Mouse (Mus musculus) forebrain, embryonic 16.5 days (tissue): ENCODE results near the gene 4921507P07Rik. TPM values are rescaled to one million over a fixed set of nuclear protein-coding genes. Genes with fewer than 3 reads are reported as not detected.
A peak's percentile ranks its signal among the peaks of the same experiment; 100 is the strongest.

Experiments used
- ATAC-seq: fragments of 200-750 bp; cut with Nextera tagmentation; 2 replicates; pipeline ENCODE4 v1.8.0; 2017; ENCODE audit warnings: mild to moderate bottlenecking, moderate library complexity
- H3K27ac ChIP-seq: fragments of 300-500 bp; sonication (generic); 2 replicates; pipeline ENCODE4 v1.5.1; 2014; ENCODE audit warnings: low read length, control low read depth
- H3K27me3 ChIP-seq: fragments of 300-500 bp; sonication (generic); replicated peaks from 2 replicates; pipeline ENCODE4 v1.6.1; 2014; ENCODE audit warnings: low read length; ENCODE audit not compliant: control insufficient read depth, insufficient read depth
- H3K36me3 ChIP-seq: fragments of 300-500 bp; sonication (generic); 2 replicates; pipeline ENCODE4 v1.6.1; 2014; ENCODE audit not compliant: control insufficient read depth, insufficient read depth
- H3K4me1 ChIP-seq: fragments of 300-500 bp; sonication (generic); replicated peaks from 2 replicates; pipeline ENCODE4 v1.6.1; 2014; ENCODE audit warnings: low read length; ENCODE audit not compliant: control insufficient read depth, insufficient read depth
- H3K4me2 ChIP-seq: fragments of 300-500 bp; sonication (generic); 2 replicates; pipeline ENCODE4 v1.6.1; 2014; ENCODE audit warnings: mild to moderate bottlenecking, low read length, control low read depth
- H3K4me3 ChIP-seq: fragments of 300-500 bp; sonication (generic); replicated peaks from 2 replicates; pipeline ENCODE4 v1.5.1; 2014; ENCODE audit warnings: mild to moderate bottlenecking, low read length, control low read depth
- H3K9ac ChIP-seq: fragments of 300-500 bp; sonication (generic); replicated peaks from 2 replicates; pipeline ENCODE4 v1.6.1; 2014; ENCODE audit warnings: low read depth, low read length, control low read depth
- H3K9me3 ChIP-seq: fragments of 300-500 bp; sonication (generic); 2 replicates; pipeline ENCODE4 v1.6.1; 2016; ENCODE audit warnings: low read length; ENCODE audit not compliant: control insufficient read depth
- WGBS: fragments of 180-500 bp; shearing (Covaris S2); extraction: QIAGEN DNeasy Blood & Tissue Kit; methylation state at CpG from one replicate; pipeline ENCODE4 v1.1.7; 2014; 5-methylcytosine and 5-hydroxymethylcytosine counted together
- polyA plus RNA-seq: library from polyadenylated mRNA; unstranded; fragments of >200 nt; fragmentation: Nextera tagmentation; extraction: Ambion mirVana; gene quantifications from 2 replicates; pipeline ENCODE4 v1.2.1, GENCODE M21; 2015

Gene 4921507P07Rik
- polyA plus RNA-seq, 1 experiment from 2014 or later = 1.3 TPM

DNA sequence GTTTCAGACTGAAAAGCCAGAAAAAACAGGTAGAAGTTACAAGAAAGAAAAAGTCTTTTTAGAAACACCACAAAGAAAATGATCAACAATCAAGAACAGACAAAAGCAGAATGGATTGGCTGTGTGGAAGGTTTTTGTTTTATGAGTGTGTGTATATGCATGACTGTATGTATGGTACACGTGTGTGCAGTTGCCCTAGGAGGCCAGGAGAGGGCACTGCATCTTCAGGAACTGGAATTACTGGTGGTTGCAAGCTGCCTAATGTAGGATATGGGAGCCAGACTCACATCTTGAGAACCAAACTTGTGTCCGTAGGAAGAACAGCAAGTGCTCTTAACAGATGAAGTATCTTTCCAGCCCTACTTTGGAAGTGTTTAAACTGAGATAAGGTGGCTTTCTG, 2.1 kb downstream of the 4921507P07Rik start:
- no peaks in the 10 kb centered on the region for H3K36me3 ChIP-seq
- WGBS = 76% methylated on average over 2 of the region's 2 CpGs
- no peak overlapping the region for H3K27ac ChIP-seq
- no peak overlapping the region for H3K9ac ChIP-seq
- H3K27me3 ChIP-seq = no peaks in the 10 kb centered on the region
- no peak overlapping the region for H3K4me3 ChIP-seq
- H3K4me1 ChIP-seq = peaks cover 9% of the 10 kb centered on the region
- ATAC-seq = no peak
- no peaks in the 10 kb centered on the region for H3K9me3 ChIP-seq
- no peak overlapping the region for H3K4me2 ChIP-seq

- Histone ChIP-seq H3K4me1 (peaks cover 5% of the 10 kb centered on the region), H3K27me3 (no peaks in the 10 kb centered on the region), H3K9ac (no peak overlapping the region), H3K9me3 (no peaks in the 10 kb centered on the region), H3K36me3 (no peaks in the 10 kb centered on the region), H3K4me2 (no peak overlapping the region), H3K27ac (no peak overlapping the region), H3K4me3 (no peak overlapping the region)
- WGBS = 73% methylated on average over 10 of the region's 10 CpGs
- ATAC-seq = no peak
These were observed 3.0 kb downstream of the 4921507P07Rik start for GRCm38 (mm10) chr6:50593334-50593845.

DNA sequence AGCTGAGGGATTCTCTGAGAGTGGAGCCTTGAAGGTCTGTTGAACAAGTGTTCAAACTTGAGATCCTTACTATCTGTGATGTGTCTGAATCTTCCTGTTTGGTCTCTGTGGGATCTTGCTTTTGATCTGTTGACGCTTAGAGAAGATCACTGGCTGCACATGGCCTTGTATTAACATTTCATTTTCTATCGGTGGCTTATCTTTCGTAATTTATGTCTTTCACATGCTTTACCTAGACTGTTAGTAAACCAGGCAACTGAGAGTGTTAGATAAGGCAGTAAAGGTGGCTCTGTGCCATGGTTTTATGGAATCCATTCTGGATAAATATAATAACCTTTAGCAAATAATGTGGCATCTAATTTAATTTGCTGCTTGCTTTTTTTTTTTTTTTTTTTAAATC, 6.2 kb downstream of the 4921507P07Rik start:
- no peak overlapping the region for H3K4me2 ChIP-seq
- no peaks in the 10 kb centered on the region for H3K36me3 ChIP-seq
- no peaks in the 10 kb centered on the region for H3K4me1 ChIP-seq
- H3K27me3 ChIP-seq = no peaks in the 10 kb centered on the region
- WGBS = 89% methylated on average over 3 of the region's 3 CpGs
- H3K9ac ChIP-seq = no peak overlapping the region
- H3K9me3 ChIP-seq = no peaks in the 10 kb centered on the region
- no peak overlapping the region for H3K4me3 ChIP-seq
- no peak overlapping the region for H3K27ac ChIP-seq
- no peak for ATAC-seq

DNA sequence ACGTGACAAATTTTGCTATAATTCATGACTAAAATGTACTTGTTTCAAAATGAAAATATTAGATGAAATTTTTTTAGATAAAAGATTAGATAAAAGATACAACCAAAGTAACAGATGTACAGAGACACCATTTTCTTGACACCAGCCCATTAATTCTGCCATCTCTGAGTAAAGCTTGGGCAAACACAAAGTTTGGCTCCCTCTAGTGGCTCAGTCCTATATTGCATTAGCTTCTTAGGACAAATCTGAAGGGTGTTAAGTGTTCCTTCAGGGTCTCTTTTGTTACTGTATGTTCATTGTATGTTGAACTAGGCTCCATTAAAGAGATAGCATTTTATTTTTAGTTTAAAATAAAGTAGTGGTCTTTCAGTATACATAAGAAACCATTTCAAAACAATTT, 8.2 kb downstream of the 4921507P07Rik start:
- no peaks in the 10 kb centered on the region for H3K4me1 ChIP-seq
- H3K27me3 ChIP-seq = no peaks in the 10 kb centered on the region
- H3K9ac ChIP-seq = no peak overlapping the region
- H3K27ac ChIP-seq = no peak overlapping the region
- H3K4me2 ChIP-seq = no peak overlapping the region
- H3K4me3 ChIP-seq = no peak overlapping the region
- ATAC-seq = no peak
- no peaks in the 10 kb centered on the region for H3K36me3 ChIP-seq
- WGBS = 84% methylated on average over 1 of the region's 1 CpGs
- H3K9me3 ChIP-seq = no peaks in the 10 kb centered on the region

- 79% methylated on average over 2 of the region's 2 CpGs for WGBS
- no peaks in the 10 kb centered on the region for H3K4me1 ChIP-seq
These were observed 9.0 kb downstream of the 4921507P07Rik start for GRCm38 (mm10) chr6:50587412-50587811.

DNA sequence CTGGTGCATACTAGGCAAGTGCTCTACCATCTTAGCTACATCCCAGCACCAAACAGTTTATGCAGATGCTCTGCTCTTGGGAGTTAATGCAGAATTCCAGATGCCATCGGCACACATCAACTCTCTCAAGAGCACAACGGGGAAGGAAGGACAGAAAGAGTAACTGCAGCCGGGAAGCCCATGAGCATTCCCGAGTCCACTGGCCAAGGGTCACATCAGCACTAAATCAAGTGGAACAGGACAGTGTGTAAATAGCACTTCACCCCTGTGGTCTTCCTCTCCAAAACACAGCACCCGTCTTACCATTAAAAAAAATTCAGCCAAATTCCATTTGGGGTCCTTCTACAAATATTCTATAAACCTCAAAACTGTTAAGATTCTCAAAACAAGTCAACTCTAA, 10.1 kb downstream of the 4921507P07Rik start:
- Histone ChIP-seq H3K27me3 (no peaks in the 10 kb centered on the region), H3K4me2 (no peak overlapping the region), H3K4me1 (no peaks in the 10 kb centered on the region), H3K36me3 (no peaks in the 10 kb centered on the region), H3K27ac (no peak overlapping the region), H3K9me3 (no peaks in the 10 kb centered on the region), H3K4me3 (no peak overlapping the region), H3K9ac (no peak overlapping the region)
- ATAC-seq = no peak
- WGBS = 88% methylated on average over 5 of the region's 5 CpGs

More at GRCm38 (mm10) chr6:50587412-50587811, 9.0 kb downstream of the 4921507P07Rik start:
- ATAC-seq = no peak
- no peaks in the 10 kb centered on the region for H3K27me3 ChIP-seq
- H3K4me3 ChIP-seq = no peak overlapping the region
- H3K4me2 ChIP-seq = no peak overlapping the region
- no peaks in the 10 kb centered on the region for H3K36me3 ChIP-seq
- no peak overlapping the region for H3K27ac ChIP-seq
- H3K9ac ChIP-seq = no peak overlapping the region
- H3K9me3 ChIP-seq = no peaks in the 10 kb centered on the region

DNA sequence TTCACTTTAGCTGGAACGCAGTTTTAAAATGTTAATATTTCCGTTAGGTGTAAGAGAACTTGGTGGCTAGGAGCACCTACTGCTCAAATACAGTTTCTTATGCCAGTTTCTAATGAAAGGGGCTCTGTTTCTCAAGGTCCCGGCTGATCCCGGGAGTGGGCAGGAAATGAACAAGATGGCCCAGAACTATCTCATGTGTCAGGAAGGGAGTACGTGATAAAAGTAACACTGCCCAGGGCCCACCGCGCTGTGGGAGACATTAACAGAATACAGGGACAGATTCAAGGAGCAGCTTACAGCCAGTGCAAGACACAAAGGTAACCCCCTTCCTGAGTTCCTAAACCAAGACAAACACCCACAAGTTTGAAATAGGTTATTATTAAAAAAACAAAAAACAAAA, 10.7 kb downstream of the 4921507P07Rik start:
- Histone ChIP-seq H3K4me3 (no peak overlapping the region), H3K27me3 (no peaks in the 10 kb centered on the region), H3K9me3 (no peaks in the 10 kb centered on the region), H3K4me1 (no peaks in the 10 kb centered on the region), H3K36me3 (no peaks in the 10 kb centered on the region), H3K27ac (no peak overlapping the region), H3K9ac (no peak overlapping the region), H3K4me2 (no peak overlapping the region)
- 91% methylated on average over 7 of the region's 7 CpGs for WGBS
- ATAC-seq = no peak

GRCm38 (mm10) chr6:50571661-50572060, 24.8 kb downstream of the 4921507P07Rik start:
- H3K4me1 ChIP-seq = peaks cover 6% of the 10 kb centered on the region
- H3K9ac ChIP-seq = no peak overlapping the region
- H3K27ac ChIP-seq = no peak overlapping the region
- no peaks in the 10 kb centered on the region for H3K27me3 ChIP-seq
- 89% methylated on average over 1 of the region's 1 CpGs for WGBS
- no peak overlapping the region for H3K4me3 ChIP-seq
- no peaks in the 10 kb centered on the region for H3K9me3 ChIP-seq
- no peak for ATAC-seq
- no peak overlapping the region for H3K4me2 ChIP-seq
- H3K36me3 ChIP-seq = no peaks in the 10 kb centered on the region

- H3K4me1 ChIP-seq = peaks cover 12% of the 10 kb centered on the region
- H3K27ac ChIP-seq = peak overlapping the region; percentile 80
- no peaks in the 10 kb centered on the region for H3K27me3 ChIP-seq
- H3K9me3 ChIP-seq = no peaks in the 10 kb centered on the region
- H3K4me2 ChIP-seq = peak overlapping the region; percentile 60
- 10% methylated on average over 6 of the region's 6 CpGs for WGBS
- peak overlapping the region; percentile 81 for H3K4me3 ChIP-seq
- peak; percentile 49 for ATAC-seq
- peak overlapping the region; percentile 92 for H3K9ac ChIP-seq
- H3K36me3 ChIP-seq = peaks cover 6% of the 10 kb centered on the region; the same call in 1 of the 2 replicates
These were observed 29.5 kb downstream of the 4921507P07Rik start for GRCm38 (mm10) chr6:50566997-50567255.
